Mouse (Mus musculus) hindlimb bud, embryonic 11.5 days (tissue): ENCODE measurements around the gene Ovca2.

Source experiments
- DNase-seq: peaks from one replicate; pipeline ENCODE4 v3.0.0-alpha.2; 2012; ENCODE audit warnings: low read depth, low spot score; ENCODE audit errors: extremely low spot score

Ovca2 gene

DNA sequence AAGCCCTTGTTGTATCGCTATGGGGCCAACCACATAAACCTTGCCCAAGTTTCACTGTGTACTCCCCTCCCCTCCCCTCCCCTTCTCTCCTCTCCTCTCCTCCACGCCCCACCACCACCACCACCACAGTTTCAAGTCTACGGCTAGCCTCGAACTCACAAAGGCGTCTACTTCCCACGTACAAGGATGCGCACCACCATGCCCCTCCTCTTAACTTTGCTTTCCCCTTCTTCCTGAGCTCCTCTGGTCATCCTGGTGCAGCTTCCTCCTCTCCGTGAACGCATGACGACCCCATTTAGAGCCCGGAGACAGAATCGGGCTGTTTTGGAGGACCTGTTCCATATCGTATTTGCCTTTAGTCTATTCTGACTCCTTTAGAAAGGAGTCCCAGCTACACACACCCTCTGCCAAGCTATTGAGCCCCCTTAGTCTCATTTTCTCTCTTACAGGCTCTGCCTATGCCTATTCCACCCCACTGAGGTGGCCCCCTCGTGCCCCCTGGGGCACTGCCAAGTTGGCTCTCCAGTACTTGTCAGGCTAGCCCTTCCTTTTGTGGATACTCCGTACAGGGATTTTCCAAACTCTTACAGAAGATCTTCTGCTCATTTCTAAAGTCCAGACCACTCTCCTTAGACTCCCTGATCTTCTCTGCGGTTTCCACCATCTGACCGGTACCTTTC is 7.3 kb downstream of the Ovca2 start:
- DNase-seq, result no peak

DNA sequence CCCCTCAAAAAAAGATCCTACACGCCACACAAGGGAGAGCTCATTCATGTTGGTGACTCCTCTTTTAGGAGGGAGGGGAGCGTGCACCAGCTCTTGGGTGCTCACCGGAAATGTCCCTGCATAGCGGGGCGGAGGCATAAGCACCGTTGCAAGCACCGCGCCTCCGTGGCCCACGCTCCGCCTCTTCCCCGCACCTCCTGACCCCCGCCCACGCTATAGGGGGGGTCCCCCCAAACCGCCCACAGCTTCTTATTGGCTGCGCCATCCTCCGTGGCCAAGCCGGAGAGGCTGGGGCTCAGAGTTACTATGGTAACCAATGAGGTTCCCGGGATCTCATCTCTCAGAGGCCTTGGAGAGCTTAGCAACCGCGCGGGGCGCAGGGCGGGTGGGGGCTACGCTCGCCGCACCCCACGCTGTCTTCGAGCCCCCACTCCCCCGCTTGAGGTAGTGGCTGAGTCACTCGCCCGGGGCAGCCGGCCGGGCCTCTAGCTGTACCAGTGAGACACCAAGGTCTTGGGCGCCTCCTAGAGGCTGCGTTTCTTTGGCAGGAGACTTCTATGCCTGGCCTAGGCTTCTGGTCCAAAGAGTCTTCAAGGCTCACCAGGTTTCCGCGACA is 8.4 kb downstream of the Ovca2 start:
- peak; percentile 80 for DNase-seq

DNA sequence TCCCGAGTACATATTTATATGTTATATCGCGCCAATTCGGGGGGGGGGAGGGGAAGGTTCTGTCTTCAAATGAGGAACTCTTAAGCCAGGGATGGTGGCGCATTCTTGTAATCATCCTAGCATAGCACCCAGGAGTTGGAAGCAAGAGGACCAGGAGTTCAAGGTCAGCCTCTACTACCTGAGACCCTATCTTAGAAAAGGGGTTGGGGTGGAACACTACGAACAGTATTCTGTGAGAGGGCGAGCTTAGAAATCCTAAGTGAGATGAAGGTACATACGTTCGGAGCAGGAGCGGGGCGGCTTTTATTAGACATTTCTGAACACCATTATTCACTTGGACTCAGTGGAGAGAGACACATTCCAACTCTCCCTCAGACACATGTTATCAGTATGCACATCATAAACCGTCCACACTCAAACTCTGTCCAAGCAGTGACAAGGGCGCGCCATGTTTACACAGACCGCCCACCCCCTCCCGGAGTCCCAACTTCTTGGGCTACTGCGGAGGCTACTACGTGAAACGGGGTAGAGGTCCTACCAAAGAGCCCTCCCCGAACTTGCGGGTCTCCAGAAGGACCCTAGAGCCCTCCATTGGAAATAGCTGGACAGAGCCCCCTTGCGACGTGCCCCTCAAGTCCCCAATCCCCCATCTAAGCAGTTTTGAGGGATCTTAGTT is 9.1 kb downstream of the Ovca2 start, which contains the start of gene Hic1:
Gene Hic1, minus strand, starts transcription at position 115 of the 676 bp plus-strand sequence.
- DNase-seq, result no peak

DNA sequence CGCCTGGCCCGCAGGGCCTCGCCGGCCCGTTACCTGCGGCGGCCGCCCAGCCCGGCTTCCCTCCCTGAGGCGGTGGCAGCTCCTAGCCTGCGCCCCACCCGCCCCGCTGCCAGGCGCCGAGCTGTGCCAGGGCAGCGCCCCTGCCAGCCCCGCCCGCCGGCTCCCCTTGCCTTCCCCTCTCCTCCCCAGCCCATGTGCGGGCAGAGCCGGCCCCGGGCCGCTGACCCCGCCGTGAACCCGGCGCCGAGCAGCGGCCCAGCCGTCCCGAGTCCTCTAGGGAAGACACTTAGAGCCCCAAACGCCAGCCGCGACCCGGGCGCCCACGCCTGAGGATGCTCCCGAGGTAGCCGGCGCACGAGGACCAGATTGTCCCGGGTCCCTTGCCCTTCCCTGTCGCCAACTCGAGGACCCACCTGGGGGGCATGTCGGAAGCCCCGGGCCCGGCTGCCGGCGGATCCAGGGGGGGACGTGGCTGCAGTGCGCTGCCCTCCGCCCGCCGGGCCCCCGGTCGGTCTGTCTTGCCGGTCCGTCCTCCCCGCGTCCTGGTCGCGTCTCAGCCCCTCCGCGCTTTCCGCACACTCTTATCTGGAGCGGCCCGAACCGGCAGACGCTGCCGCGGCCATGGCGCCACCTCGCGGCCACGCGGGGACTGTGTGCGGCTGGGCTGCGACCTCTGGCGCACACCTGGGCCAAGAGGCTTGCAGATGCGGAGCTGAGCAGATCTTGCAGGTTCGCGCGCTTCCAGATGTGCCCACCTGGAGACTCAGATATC is 9.9 kb downstream of the Ovca2 start:
- no peak for DNase-seq

DNA sequence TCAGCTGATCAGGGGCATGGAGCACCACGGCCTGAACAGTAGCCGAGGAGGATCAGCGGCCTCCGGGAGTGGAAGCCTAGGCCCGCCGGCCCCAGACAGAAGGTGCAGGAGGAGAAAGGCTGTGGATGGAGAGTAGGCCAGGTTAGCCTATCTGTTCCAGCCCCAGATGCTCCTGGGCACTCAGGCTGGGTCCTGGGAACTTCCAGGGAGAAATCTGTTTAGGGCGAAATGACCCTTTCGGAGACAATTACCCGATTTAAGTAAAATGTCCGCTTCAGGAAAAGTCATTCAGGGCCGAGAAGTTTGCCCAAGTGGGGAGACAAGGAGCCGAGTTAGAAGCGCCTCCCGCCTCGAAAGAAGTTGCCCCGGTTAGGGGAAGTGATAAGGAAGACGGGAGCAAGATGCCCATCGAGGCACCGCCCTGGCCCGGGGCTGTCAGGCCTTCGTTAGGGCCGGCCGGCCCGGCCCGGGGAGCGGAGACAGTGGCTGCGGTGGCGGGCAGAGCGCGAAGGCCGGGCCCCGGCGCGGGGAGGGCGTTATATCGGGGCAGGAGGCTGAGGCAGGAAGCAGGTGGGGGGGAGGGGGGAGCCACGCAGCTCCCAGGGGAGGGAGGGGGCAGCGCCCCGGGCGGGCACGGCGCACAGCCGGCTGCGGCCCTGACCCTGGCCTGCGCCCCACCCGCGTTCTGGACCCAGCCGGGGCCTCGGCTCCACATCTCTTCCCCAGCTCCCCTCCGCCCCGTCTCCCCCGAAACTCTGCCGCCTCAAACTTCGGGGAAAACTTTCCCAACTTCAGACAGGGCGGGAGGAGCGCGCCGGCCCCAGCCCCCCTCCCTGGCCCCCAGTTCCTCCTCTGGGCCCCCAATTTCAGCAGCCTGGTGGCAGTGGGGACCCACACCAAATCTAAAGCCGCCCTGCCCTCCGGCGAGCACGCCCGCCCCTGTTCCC is 10.7 kb downstream of the Ovca2 start:
- DNase-seq, result no peak

DNA sequence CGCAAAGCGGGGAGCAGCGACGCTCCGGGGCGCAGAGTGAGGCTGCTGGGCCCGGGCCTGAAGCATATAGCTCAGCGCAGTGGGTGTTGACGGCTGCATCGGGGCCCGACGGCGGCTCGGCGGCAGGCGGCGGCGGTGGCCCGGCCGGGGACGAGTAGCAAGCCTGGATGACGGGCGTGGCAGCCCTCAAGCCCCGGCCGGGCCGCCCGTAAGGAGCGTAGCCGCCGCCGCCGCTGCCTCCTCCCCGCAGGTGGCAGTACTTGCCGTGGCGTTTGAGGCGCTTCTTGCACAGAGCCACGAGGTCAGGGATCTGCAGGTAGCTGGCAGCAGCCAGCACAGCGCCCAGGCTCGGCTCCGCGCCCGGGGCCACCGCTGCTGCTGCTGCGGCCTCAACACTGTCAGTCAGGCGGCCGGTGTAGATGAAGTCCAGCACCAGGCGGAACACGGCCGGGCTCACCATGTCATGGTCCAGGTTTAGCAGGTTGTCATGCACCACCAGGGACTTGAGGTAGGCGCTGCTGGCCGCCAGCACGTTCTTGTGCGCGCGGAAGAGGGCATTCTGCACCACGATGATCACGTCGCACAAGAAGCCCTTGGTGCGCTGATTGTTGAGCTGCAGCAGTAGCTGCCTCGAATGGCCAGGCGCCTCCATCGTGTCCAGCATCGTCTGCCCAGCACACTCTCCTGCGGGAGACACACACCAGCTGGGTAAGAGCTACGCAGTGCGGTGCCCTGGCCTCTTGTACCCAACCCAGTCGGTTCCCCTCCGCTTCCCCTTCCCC is 11.6 kb downstream of the Ovca2 start:
- DNase-seq, result no peak

DNA sequence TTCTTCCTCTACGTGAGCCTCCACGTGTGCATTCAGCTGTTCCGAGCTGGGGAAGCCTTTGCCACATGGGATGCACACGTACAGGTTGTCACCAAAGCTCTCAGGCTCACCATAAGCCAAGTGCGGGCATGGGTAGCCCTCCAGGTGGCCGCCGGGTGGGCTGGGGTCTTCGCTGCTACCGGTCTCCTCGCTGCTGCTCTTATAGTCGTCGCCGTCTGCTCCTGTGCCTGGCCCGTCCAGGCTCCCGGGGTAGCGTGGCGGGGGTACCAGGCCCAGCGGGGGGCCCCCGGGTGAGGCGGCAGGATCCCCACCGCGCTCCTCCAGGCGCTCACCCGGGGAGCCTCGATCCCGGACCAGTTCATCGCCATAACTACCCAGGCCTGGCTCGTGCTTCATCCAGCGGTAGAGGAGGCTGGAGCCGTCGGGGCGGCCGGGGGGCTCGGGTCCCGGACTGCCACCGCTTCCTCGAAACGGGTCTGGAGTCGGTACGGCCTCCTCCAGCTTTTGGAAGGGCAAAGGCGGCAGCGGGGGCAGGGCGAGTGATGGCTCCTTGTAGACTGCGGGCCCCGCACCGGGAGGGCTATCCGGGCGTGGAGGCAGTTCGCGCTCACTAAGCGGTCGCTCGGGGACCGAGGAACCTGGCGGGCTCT is 12.3 kb downstream of the Ovca2 start:
- no peak for DNase-seq

DNA sequence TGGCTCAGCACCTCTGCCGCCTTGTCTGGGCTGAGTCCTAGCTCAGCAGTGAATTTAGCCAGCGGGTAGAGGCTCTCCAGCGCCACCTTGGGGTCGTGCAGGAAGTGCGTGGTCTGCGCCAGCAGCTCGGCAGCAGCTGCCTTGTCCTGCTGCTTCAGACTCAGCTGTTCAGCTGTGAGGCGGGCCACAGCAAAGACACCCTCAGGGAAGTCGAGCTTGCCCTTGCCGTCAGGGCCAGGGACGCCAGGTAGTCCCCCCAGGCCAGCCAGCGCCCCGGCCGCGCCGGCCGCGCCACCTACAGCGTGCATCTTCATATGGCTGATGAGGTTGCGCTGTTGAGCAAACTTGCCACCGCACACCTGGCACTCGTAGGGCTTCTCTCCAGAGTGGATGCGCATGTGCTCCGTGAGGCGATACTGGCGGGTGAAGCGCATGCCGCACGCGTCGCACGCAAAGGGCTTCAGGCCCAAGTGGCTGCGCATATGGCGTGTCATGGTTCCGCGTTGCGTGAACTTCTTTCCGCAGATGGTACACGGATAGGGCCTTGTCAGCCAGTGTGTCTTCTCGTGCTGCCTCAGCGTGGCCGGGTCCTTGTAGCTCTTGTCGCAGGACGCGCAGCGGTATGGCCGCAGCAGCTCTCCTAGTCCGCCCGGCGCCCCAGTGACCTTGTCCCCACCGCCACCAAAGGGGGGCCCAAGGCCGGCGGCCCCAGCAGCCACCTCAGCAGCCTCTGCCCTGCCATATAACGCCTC is 13.0 kb downstream of the Ovca2 start:
- DNase-seq, result no peak

DNA sequence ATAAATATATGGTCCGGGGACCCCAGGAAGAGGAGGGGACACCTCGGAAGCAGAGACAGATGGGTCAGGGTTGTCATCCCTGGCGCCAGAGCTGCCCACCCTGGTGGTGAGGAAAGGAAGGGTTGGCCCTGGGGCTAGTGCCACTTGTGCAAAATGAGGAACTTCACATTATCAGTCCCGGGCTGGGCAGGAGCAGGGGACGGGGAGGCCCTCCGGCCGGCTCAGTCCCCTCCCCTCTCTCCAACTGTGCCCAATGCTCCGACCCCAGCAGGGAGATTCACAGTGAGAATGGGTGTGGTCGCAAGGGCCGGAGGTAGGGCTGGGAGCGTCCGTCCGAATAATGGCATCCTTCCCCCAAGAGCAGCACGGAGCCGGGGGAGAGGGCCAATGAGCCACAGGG is 13.9 kb downstream of the Ovca2 start:
- no peak for DNase-seq

DNA sequence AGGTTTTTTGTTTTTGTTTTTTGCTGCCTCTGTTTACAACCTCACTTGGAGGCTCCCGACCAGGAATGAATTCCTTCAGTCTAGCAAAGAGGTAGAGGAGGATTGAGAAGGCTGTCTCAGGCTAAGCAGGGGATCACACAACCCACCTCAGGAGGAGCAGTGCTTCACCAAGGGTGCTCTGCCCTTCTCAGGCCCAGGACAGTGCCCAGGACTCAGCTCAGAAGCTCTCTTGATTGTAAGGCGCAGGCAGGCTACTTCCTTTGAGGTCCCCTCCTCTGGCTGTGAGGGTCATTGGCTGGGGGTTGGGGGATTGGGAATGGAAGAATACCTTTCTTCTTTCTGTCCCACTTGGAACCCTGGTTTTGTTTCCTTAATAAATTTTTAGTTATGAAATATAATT is 14.6 kb downstream of the Ovca2 start:
- DNase-seq, result no peak

DNA sequence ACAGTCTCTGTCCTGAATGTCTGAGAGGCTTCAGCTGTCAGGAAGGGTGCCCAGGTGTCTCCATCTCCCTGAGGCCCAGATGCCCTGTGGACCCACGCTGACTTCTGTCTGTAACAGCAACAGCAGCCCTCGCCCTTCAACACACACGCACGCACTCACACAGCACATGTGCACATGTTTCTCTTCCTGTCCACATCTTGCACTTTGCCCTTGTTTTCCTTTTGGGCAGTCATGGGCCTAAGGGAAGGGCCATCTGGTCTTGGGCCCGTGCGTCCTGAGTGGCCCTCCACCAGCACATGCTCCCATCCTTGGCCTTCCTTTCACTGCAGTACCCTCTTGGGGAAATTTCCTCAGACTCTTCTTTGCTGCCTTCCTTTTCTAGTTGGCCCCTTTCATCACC is 15.3 kb downstream of the Ovca2 start:
- no peak for DNase-seq

DNA sequence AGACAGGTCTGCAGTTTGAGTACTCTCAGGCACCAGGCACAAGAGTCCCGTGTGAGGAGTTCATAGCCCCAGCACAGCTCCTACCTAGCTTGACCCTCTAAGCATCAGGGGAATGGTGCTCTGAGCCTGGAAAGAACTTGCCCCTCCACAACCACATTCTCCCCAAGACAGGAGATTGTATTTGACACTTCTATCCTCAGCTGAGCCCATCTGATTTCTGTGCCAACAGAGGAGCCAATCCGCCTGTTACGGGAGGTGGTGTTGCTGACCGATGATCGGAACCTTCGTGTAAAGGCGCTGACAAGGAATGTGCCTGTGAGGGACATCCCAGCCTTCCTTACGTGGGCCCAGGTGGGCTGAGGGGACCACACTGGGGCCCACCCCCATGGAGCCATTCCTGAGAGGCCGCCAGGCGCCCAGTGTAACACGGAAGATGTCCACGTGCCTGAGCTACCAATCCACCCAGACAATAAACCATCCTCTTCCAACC is 16.0 kb downstream of the Ovca2 start:
- DNase-seq, result no peak

DNA sequence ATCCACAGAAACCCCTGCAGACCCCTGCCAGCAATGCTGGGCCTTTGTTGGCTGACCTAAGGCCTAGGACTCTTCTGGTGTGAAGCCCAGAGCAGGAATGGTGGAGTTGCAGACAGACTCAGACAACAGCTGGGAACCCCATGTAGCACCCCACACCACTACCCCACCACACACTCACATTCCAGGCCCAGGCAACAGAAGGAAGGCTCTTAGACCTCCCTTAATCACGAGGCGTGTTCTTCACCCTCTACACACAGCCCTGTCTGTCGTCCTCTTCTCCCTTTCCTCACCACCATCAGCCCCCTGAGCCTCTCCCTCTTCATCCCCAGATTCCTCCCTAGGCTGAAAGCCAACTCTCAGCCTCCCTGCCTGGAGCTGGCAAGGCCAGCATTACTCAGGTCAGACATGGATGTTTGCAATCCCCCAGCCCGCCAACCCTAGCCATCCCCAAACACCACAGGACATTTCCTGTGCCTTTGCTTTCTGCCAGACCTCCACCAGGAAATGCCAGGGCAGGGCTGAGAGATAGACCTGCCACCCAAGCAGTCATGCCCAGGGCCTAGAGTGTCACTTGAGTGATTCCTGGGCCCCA is 17.1 kb downstream of the Ovca2 start:
- no peak for DNase-seq

DNA sequence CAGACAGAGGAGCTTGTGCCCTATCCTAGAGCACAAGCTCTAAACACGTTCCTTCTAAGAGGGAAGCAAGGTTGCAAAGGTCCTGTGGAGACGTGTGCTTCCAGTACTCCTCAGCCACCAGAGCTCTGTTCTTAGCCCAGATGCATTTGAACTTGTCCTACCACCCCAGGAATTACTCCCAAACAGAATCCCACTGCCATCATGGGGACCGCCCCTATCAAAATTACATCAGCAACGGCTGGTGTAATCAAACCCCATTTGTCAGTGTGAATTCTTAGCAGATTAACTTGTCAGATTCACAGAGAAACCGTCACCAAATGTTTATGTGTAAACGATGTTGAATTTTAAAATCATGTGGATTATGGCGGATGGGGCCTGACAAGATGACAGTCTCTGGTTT is 17.7 kb downstream of the Ovca2 start:
- no peak for DNase-seq

DNA sequence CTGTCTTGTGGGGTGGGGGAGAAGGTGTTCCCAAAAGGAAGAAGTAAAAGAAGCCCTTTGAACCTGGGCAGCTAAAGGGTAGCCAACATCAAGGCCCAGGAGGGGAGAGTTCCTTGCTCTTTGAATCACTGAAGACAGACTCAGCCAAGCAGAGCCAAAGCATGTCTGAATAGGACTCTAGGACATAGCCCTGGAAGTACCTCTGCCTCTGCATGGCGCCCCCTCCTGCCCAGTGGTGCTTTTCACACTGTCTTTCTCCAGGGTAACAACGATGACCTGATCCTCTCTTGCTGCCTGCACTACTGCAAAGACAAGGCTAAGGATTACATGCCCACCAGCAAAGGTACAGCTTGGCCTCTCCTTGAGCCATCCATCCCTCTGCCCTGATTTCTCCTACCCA is 19.1 kb downstream of the Ovca2 start:
- DNase-seq, result no peak

DNA sequence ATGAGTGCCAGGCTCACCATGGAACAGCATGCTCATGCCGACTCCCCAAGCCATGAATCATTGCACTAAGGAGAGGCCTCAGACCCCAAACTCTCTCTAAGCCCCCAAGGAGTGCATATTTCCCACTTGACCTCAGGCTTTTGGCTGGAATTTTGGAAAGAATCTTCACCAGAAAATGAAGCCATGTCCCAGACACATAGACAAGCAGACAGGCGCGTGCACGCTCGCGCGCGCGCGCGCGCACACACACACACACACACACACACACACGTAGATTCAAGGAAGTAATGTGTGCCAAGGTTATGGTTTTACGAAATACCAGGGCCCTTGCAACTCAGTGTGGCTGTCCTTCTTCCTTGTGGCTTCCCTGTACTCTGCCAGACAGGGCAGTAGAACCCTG is 20.2 kb downstream of the Ovca2 start:
- DNase-seq, result no peak

DNA sequence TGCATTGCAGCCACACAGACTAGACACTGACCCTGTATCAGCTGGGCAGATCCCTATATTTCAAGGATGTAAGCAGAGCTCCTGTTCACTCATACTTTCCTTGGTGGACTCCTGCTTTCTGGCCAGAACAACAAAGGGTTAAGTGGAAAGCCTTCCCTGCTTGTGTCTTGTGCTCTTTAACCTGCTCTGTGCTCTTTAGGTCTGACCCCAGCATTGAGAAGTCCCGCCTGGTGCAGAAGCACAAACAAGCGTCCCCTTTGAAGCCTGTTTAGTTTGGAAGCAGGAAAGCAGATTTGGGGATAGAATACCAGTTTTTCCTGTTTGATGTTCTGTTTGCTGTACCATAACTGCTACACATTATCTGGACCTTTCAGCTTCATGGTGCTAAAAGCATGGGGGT is 20.7 kb downstream of the Ovca2 start:
- DNase-seq, result no peak

DNA sequence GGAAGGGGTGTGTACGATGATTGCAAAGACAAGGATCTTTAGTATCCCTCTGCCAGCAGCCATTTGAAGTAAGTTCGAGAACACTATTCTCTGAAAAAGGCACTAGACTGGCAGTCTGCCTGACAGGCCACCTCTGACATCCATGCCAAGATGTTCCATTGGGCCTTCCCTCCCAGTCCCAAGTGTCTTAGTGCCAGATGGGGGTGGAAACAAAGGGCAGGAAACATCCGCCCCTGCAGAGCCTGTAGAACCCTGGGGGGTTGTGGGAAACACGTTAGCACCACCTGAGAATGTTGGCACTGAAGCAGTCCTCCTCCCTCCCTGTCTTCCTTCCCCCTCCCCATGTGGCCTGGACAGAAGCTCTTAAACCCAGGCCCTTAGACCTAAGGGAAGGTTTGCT is 21.6 kb downstream of the Ovca2 start:
- no peak for DNase-seq
